Mouse (Mus musculus) left cerebral cortex, adult 2 months (tissue): ENCODE data around the gene Dzip3. TPM values are rescaled to one million over a fixed set of nuclear protein-coding genes. Genes with fewer than 3 reads are reported as not detected.

Experiments used
- DNase-seq, 2 experiments: peaks; one replicate each; pipeline ENCODE4 v3.0.0; 2021 to 2022; ENCODE audit warnings: low spot score in 2 of 2, mixed read lengths in 1 of 2; ENCODE audit errors: extremely low spot score in 1 of 2
- H3K27ac ChIP-seq: fragments of 200-600 bp; 2 replicates; pipeline ENCODE4 v1.8.1; 2022
- H3K4me3 ChIP-seq: fragments of 200-600 bp; 2 replicates; pipeline ENCODE4 v1.8.1; 2022
- CTCF ChIP-seq: fragments of 200-600 bp; IDR thresholded peaks from 2 replicates; pipeline ENCODE4 v1.8.1; 2022; ENCODE audit warnings: antibody characterized with exemption, mild to moderate bottlenecking, moderate library complexity
- intact Hi-C: fragments of 180-260 bp; cut with DNase I; formaldehyde crosslinking; loops from one replicate; pipeline ENCODE4 v1.15.1; 2025
- total RNA-seq, 2 experiments: library from RNA; stranded (reverse); gene quantifications; 2 replicates each; pipeline ENCODE4 v1.2.3; 2021

The Dzip3 gene
- total RNA-seq, 2 experiments from 2014 or later: 75.5 to 82.6 TPM

- no peak overlapping the region for H3K27ac ChIP-seq
- intact Hi-C loops: no loop called here
- no peak for DNase-seq
- TF ChIP-seq CTCF: no peak
- no peak overlapping the region for H3K4me3 ChIP-seq
These were observed 8.8 kb downstream of the Dzip3 start for GRCm38 (mm10) chr16:48985034-48985627.

GRCm38 (mm10) chr16:48979965-48980364, 14.0 kb downstream of the Dzip3 start:
- no peak overlapping the region for H3K4me3 ChIP-seq
- intact Hi-C loops: loop anchor here (5.0 kb wide), 1 partner anchor 33 kb away; no protein-coding TSS in a partner anchor
- DNase-seq: no peak
- H3K27ac ChIP-seq: no peak overlapping the region
- TF ChIP-seq CTCF: no peak

- no peak overlapping the region for H3K27ac ChIP-seq
- peak; percentile 44 for TF ChIP-seq CTCF
- intact Hi-C loops: no loop called here
- no peak for DNase-seq
- H3K4me3 ChIP-seq: no peak overlapping the region
These were observed 20.4 kb downstream of the Dzip3 start for GRCm38 (mm10) chr16:48973548-48973947.

- intact Hi-C loops: no loop called here
- no peak for DNase-seq
- H3K4me3 ChIP-seq: no peak overlapping the region
- H3K27ac ChIP-seq: no peak overlapping the region
- no peak for TF ChIP-seq CTCF
These were observed 21.0 kb downstream of the Dzip3 start for GRCm38 (mm10) chr16:48972996-48973395.

GRCm38 (mm10) chr16:48941805-48942204, 52.2 kb downstream of the Dzip3 start:
- no peak for DNase-seq
- TF ChIP-seq CTCF: peak; percentile 82
- no peak overlapping the region for H3K27ac ChIP-seq
- H3K4me3 ChIP-seq: no peak overlapping the region
- intact Hi-C loops: no loop called here

- intact Hi-C loops: no loop called here
- no peak for TF ChIP-seq CTCF
- Histone ChIP-seq H3K4me3 (no peak overlapping the region), H3K27ac (no peak overlapping the region)
- DNase-seq: no peak
These were observed 70.2 kb downstream of the Dzip3 start for GRCm38 (mm10) chr16:48923724-48924123.

GRCm38 (mm10) chr16:48913206-48913605, 80.8 kb downstream of the Dzip3 start:
- intact Hi-C loops: no loop called here
- H3K4me3 ChIP-seq: no peak overlapping the region
- TF ChIP-seq CTCF: no peak
- no peak for DNase-seq
- no peak overlapping the region for H3K27ac ChIP-seq

GRCm38 (mm10) chr16:48911184-48911583, 82.8 kb downstream of the Dzip3 start:
- H3K27ac ChIP-seq: no peak overlapping the region
- no peak for DNase-seq
- intact Hi-C loops: no loop called here
- no peak overlapping the region for H3K4me3 ChIP-seq
- TF ChIP-seq CTCF: no peak

GRCm38 (mm10) chr16:48899868-48900267, 94.1 kb downstream of the Dzip3 start:
- Histone ChIP-seq H3K4me3 (no peak overlapping the region), H3K27ac (no peak overlapping the region)
- intact Hi-C loops: no loop called here
- no peak for DNase-seq
- TF ChIP-seq CTCF: no peak

GRCm38 (mm10) chr16:48890733-48891132, 103.2 kb downstream of the Dzip3 start:
- Histone ChIP-seq H3K27ac (no peak overlapping the region), H3K4me3 (no peak overlapping the region)
- no peak for DNase-seq
- intact Hi-C loops: no loop called here
- TF ChIP-seq CTCF: no peak

Other genes starting within 250 kb of the Dzip3 start
- gene Trat1, start 222.1 kb downstream of the Dzip3 start, total RNA-seq: under 1 TPM in 1 of 2 experiments, not detected in 1; 0.19 TPM
- gene Retnlb, start 177.3 kb downstream of the Dzip3 start, total RNA-seq: not detected
- gene Retnla, start 151.6 kb downstream of the Dzip3 start, total RNA-seq: not detected
- gene Retnlg, start 121.5 kb downstream of the Dzip3 start, total RNA-seq: under 1 TPM in 1 of 2 experiments, not detected in 1; 0.63 TPM
- 1 to 10 TPM; 2.6 to 2.9 TPM for gene Cip2a, start within 50 bp of the Dzip3 start, total RNA-seq
- gene Myh15, start 63.3 kb upstream of the Dzip3 start, total RNA-seq: under 1 TPM; 0.48 to 0.63 TPM